8 mouse cellular contexts compared by ENCODE assay signal in genomic region chr2:36048748-36049566, GRCm38 (mm10). TPM values are rescaled to one million over a fixed set of nuclear protein-coding genes. Genes with fewer than 3 reads are reported as not detected.
DNase-seq lines count a peak whose midpoint lies in the region; ATAC-seq and TF ChIP-seq lines count a peak whose summit lies in the region.

TSS of gene Ndufa8 (minus strand) at chr2:36049406.
TSS of gene Morn5 (plus strand) at chr2:36049458.

- ATAC-seq in activated CD4-positive, CD25-positive, alpha-beta regulatory T cell, adult 4 months = peak; percentile 96

- peaks cover 3% of the 10 kb centered on the region; the same call in 1 of the 2 replicates for H3K4me1 ChIP-seq in cortical plate, adult 2 months (ENCODE audit: control insufficient read depth, insufficient read depth, low read length)
- peaks cover 34% of the 10 kb centered on the region for H3K4me1 ChIP-seq in megakaryocyte, embryonic 14.5 days

- peak; percentile 77; the same call in 1 of the 2 replicates for TF ChIP-seq POLR2A in cortical plate, adult 2 months (IDR thresholded peaks at IDR 0.05; ENCODE audit: extremely low read depth, insufficient read depth, low read length)

- H3K9me3 ChIP-seq in megakaryocyte, embryonic 14.5 days = no peaks in the 10 kb centered on the region

- no peak within 1 kb of the TSS for H3K27ac ChIP-seq in cortical plate, adult 2 months (ENCODE audit: insufficient read depth, low read length)

- no peak for TF ChIP-seq CTCF in cortical plate, adult 2 months (IDR thresholded peaks at IDR 0.05; ENCODE audit: extremely low read depth, insufficient read depth, low read length)

- peak; percentile 95 to 97 for DNase-seq in gastrocnemius, adult 8-10 months (ENCODE audit: low spot score in 2 of 2)
- DNase-seq in hindlimb bud, embryonic 11.5 days (ENCODE audit: extremely low spot score, low read depth, low spot score) = peak; percentile 98
- DNase-seq in left cerebral cortex, adult 8-10 months (ENCODE audit: low spot score in 2 of 2) = peak; percentile 97 to 98
- peak; percentile 98 to 99 for DNase-seq in right cerebral cortex, postnatal 10 days (ENCODE audit: low spot score in 2 of 2)
- DNase-seq in urinary bladder, postnatal 25 days (ENCODE audit: low spot score) = peak; percentile 99

- peak within 1 kb of the TSS; percentile 71 for H3K4me3 ChIP-seq in cortical plate, adult 2 months (ENCODE audit: insufficient read depth, low read length)
- H3K4me3 ChIP-seq in megakaryocyte, embryonic 14.5 days (replicated peaks) = peak within 1 kb of the TSS; percentile 95

- peaks cover 20% of the 10 kb centered on the region for H3K27me3 ChIP-seq in megakaryocyte, embryonic 14.5 days (replicated peaks)

- peaks cover 30% of the 10 kb centered on the region for H3K36me3 ChIP-seq in megakaryocyte, embryonic 14.5 days (replicated peaks; ENCODE audit: low read length)

RNA-seq across cellular contexts. Expression of gene Ndufa8, which starts in this region (rescaled TPM):
- 100 to 1,000 TPM; 194 to 234 TPM for polyA plus RNA-seq in activated CD4-positive, CD25-positive, alpha-beta regulatory T cell, adult 4 months (2017; shearing (Covaris generic))
- polyA plus RNA-seq in cortical plate, adult 2 months (2012; rRNA removed) = 218 and 219 TPM in 2 replicates
- 100 to 1,000 TPM; 299 to 345 (median 329) TPM for total RNA-seq in gastrocnemius, adult 8-10 months (2022)
- total RNA-seq in left cerebral cortex, adult 8-10 months (2022) = 100 to 1,000 TPM; 173 to 188 (median 186) TPM
- polyA plus RNA-seq in megakaryocyte, embryonic 14.5 days (2012; ENCODE audit: insufficient read depth, low replicate concordance) = 30.0 and 76.6 TPM in 2 replicates

RNA-seq across cellular contexts. Expression of gene Morn5, which starts in this region (rescaled TPM):
- not detected for polyA plus RNA-seq in activated CD4-positive, CD25-positive, alpha-beta regulatory T cell, adult 4 months (2017; shearing (Covaris generic))
- 1.8 and 2.2 TPM in 2 replicates for polyA plus RNA-seq in cortical plate, adult 2 months (2012; rRNA removed)
- total RNA-seq in gastrocnemius, adult 8-10 months (2022) = not detected
- total RNA-seq in left cerebral cortex, adult 8-10 months (2022) = 1 to 10 TPM; 1.5 to 2.6 (median 2.1) TPM
- not detected in 2 replicates for polyA plus RNA-seq in megakaryocyte, embryonic 14.5 days (2012; ENCODE audit: insufficient read depth, low replicate concordance)
